Mouse (Mus musculus) small intestine, adult 2 months (tissue): ENCODE measurements around the gene Rab11fip4. TPM values are rescaled to one million over a fixed set of nuclear protein-coding genes. Genes with fewer than 3 reads are reported as not detected.

Experiments used
- H3K27ac ChIP-seq: fragments of 200-500 bp; 2 replicates; pipeline ENCODE4 v1.5.1; 2012; ENCODE audit warnings: low read depth, low read length, control low read depth, inconsistent platforms; ENCODE audit not compliant: insufficient read depth
- H3K27me3 ChIP-seq: fragments of 200-500 bp; 2 replicates; pipeline ENCODE4 v1.6.1; 2012; ENCODE audit warnings: mild to moderate bottlenecking, moderate library complexity, low read length, inconsistent platforms; ENCODE audit not compliant: control insufficient read depth, insufficient read depth
- H3K36me3 ChIP-seq: fragments of 200-500 bp; 2 replicates; pipeline ENCODE4 v1.6.1; 2012; ENCODE audit warnings: mild to moderate bottlenecking, low read length, control low read depth, inconsistent platforms; ENCODE audit not compliant: control insufficient read depth, insufficient read depth
- H3K4me1 ChIP-seq: fragments of 200-500 bp; 2 replicates; pipeline ENCODE4 v1.6.1; 2012; ENCODE audit warnings: low read length, inconsistent platforms, mixed read lengths; ENCODE audit not compliant: control insufficient read depth, insufficient read depth, insufficient read length
- H3K4me3 ChIP-seq: fragments of 200-500 bp; 2 replicates; pipeline ENCODE4 v1.5.1; 2012; ENCODE audit warnings: low read depth, mild to moderate bottlenecking, control low read depth, inconsistent platforms, low read length, moderate library complexity
- CTCF ChIP-seq: fragments of 200-500 bp; IDR thresholded peaks from 2 replicates; pipeline ENCODE4 v1.5.1; 2012; ENCODE audit warnings: low read depth, mild to moderate bottlenecking, control low read depth, inconsistent platforms, low read length, moderate library complexity, mixed read lengths; ENCODE audit not compliant: insufficient replicate concordance, insufficient read length; ENCODE audit errors: extremely low read depth
- POLR2A ChIP-seq: fragments of 200-500 bp; IDR thresholded peaks from 2 replicates; pipeline ENCODE4 v1.6.1; 2012; ENCODE audit warnings: low read depth, mild to moderate bottlenecking, control low read depth, inconsistent platforms, low read length, moderate library complexity
- WGBS: fragments of 180-500 bp; shearing (Covaris S2); methylation state at CpG from one replicate; pipeline ENCODE4 v1.1.7; 2018; 5-methylcytosine and 5-hydroxymethylcytosine counted together
- polyA plus RNA-seq: library from polyadenylated mRNA; depleted of rRNA; stranded (reverse); fragments of >200 nt; gene quantifications from 2 replicates; pipeline ENCODE4 v1.2.3, GENCODE M21; 2012

The Rab11fip4 gene
- polyA plus RNA-seq, 1 experiment: 13.8 TPM

- Histone ChIP-seq H3K4me1 (no peaks in the 10 kb centered on the region), H3K4me3 (no peak overlapping the region), H3K36me3 (peaks cover 27% of the 10 kb centered on the region), H3K27ac (no peak overlapping the region), H3K27me3 (no peaks in the 10 kb centered on the region)
- 86% methylated on average over 3 of the region's 3 CpGs for WGBS
- no peak for TF ChIP-seq CTCF
- TF ChIP-seq POLR2A: no peak
These were observed 17.2 kb upstream of the Rab11fip4 start for GRCm38 (mm10) chr11:79573836-79574235.

GRCm38 (mm10) chr11:79575383-79576073 lies 15.5 kb upstream of the Rab11fip4 start:
- H3K27me3 ChIP-seq: no peaks in the 10 kb centered on the region
- no peak overlapping the region for H3K4me3 ChIP-seq
- no peak for TF ChIP-seq CTCF
- TF ChIP-seq POLR2A: no peak
- H3K4me1 ChIP-seq: no peaks in the 10 kb centered on the region
- peaks cover 19% of the 10 kb centered on the region for H3K36me3 ChIP-seq
- 92% methylated on average over 14 of the region's 14 CpGs for WGBS
- no peak overlapping the region for H3K27ac ChIP-seq

- Histone ChIP-seq H3K4me1 (no peaks in the 10 kb centered on the region), H3K36me3 (peaks cover 8% of the 10 kb centered on the region), H3K27ac (no peak overlapping the region), H3K4me3 (no peak overlapping the region), H3K27me3 (no peaks in the 10 kb centered on the region)
- TF ChIP-seq POLR2A: no peak
- TF ChIP-seq CTCF: peak; percentile 64; the same call in 1 of the 2 replicates
- 45% methylated on average over 5 of the region's 5 CpGs for WGBS
These were observed 13.3 kb upstream of the Rab11fip4 start for GRCm38 (mm10) chr11:79577741-79578140.

- WGBS: 69% methylated on average over 4 of the region's 4 CpGs
- Histone ChIP-seq H3K4me1 (no peaks in the 10 kb centered on the region), H3K36me3 (peaks cover 4% of the 10 kb centered on the region; the same call in 1 of the 2 replicates), H3K27ac (no peak overlapping the region), H3K27me3 (no peaks in the 10 kb centered on the region), H3K4me3 (no peak overlapping the region)
- TF ChIP-seq CTCF (no peak), POLR2A (no peak)
These were observed 10.4 kb upstream of the Rab11fip4 start for GRCm38 (mm10) chr11:79580660-79581059.

GRCm38 (mm10) chr11:79581257-79581656 lies 9.8 kb upstream of the Rab11fip4 start:
- Histone ChIP-seq H3K4me3 (no peak overlapping the region), H3K4me1 (no peaks in the 10 kb centered on the region), H3K27ac (no peak overlapping the region), H3K27me3 (no peaks in the 10 kb centered on the region), H3K36me3 (0 out of 2 replicates have a peak, but pooled peaks cover 4% of the 10 kb centered on the region)
- no peak for TF ChIP-seq POLR2A
- TF ChIP-seq CTCF: no peak
- WGBS: 87% methylated on average over 6 of the region's 6 CpGs

GRCm38 (mm10) chr11:79584191-79584590 lies 6.8 kb upstream of the Rab11fip4 start:
- Histone ChIP-seq H3K27ac (no peak overlapping the region), H3K4me3 (no peak overlapping the region), H3K4me1 (no peaks in the 10 kb centered on the region), H3K27me3 (no peaks in the 10 kb centered on the region; the same call in 1 of the 2 replicates), H3K36me3 (0 out of 2 replicates have a peak, but pooled peaks cover 1% of the 10 kb centered on the region)
- TF ChIP-seq CTCF (peak; percentile 91; the same call in 1 of the 2 replicates), POLR2A (no peak)
- 2% methylated on average over 5 of the region's 5 CpGs for WGBS

GRCm38 (mm10) chr11:79589317-79590075 lies 1.5 kb upstream of the Rab11fip4 start:
- TF ChIP-seq CTCF (no peak; the same call in 1 of the 2 replicates), POLR2A (no peak)
- WGBS: 48% methylated on average over 14 of the region's 14 CpGs
- H3K4me1 ChIP-seq: peaks cover 3% of the 10 kb centered on the region; the same call in 1 of the 2 replicates
- H3K4me3 ChIP-seq: no peak overlapping the region
- H3K36me3 ChIP-seq: no peaks in the 10 kb centered on the region
- no peak overlapping the region for H3K27ac ChIP-seq
- peaks cover 31% of the 10 kb centered on the region for H3K27me3 ChIP-seq
